Comparison of ENCODE assay signal across 8 mouse cellular contexts in genomic region chr11:98026248-98026569, GRCm38 (mm10). TPM values are rescaled to one million over a fixed set of nuclear protein-coding genes. Genes with fewer than 3 reads are reported as not detected.
DNase-seq lines count a peak whose midpoint lies in the region; ATAC-seq and TF ChIP-seq lines count a peak whose summit lies in the region.

No protein-coding gene starts in this region.

- peaks cover 25% of the 10 kb centered on the region for H3K36me3 ChIP-seq in liver, adult 2 months (ENCODE audit: control insufficient read depth, insufficient read depth, low read length)
- peaks cover 32% of the 10 kb centered on the region for H3K36me3 ChIP-seq in embryonic facial prominence, embryonic 15.5 days
- H3K36me3 ChIP-seq in limb, embryonic 11.5 days (ENCODE audit: control insufficient read depth, insufficient read depth, low read length) = peaks cover 16% of the 10 kb centered on the region
- H3K36me3 ChIP-seq in neural tube, embryonic 14.5 days (ENCODE audit: control insufficient read depth, insufficient read depth, low read length) = peaks cover 25% of the 10 kb centered on the region

- TF ChIP-seq POLR2A in liver, adult 2 months (IDR thresholded peaks at IDR 0.05; ENCODE audit: extremely low read depth, insufficient read depth, low read length) = no peak

- peaks cover 7% of the 10 kb centered on the region for H3K79me2 ChIP-seq in liver, adult 2 months (ENCODE audit: control insufficient read depth, insufficient read depth, low read length)

- peak overlapping the region; percentile 78 for H3K9ac ChIP-seq in liver, adult 2 months (ENCODE audit: low read depth, low read length)
- H3K9ac ChIP-seq in embryonic facial prominence, embryonic 15.5 days = peak overlapping the region; percentile 100
- H3K9ac ChIP-seq in limb, embryonic 11.5 days (ENCODE audit: low read length) = peak overlapping the region; percentile 99
- peak overlapping the region; percentile 99 for H3K9ac ChIP-seq in neural tube, embryonic 14.5 days (replicated peaks; ENCODE audit: low read depth, low read length)

- ATAC-seq in embryonic facial prominence, embryonic 15.5 days (ENCODE audit: insufficient number of reproducible peaks, low FRiP score, low TSS enrichment, low read depth) = no peak
- ATAC-seq in limb, embryonic 11.5 days (ENCODE audit: insufficient number of reproducible peaks, low FRiP score, low TSS enrichment, low read depth) = no peak
- no peak for ATAC-seq in neural tube, embryonic 14.5 days (ENCODE audit: low read depth)

- peak overlapping the region; percentile 70 for H3K27ac ChIP-seq in liver, adult 2 months (replicated peaks; ENCODE audit: insufficient read depth, low read depth, low read length)
- H3K27ac ChIP-seq in embryonic facial prominence, embryonic 15.5 days (replicated peaks) = peak overlapping the region; percentile 94
- peak overlapping the region; percentile 75 for H3K27ac ChIP-seq in limb, embryonic 11.5 days (replicated peaks; ENCODE audit: low read depth, low read length)
- H3K27ac ChIP-seq in neural tube, embryonic 14.5 days (ENCODE audit: low read depth, low read length) = peak overlapping the region; percentile 88

- WGBS in liver, adult 2 months = 6% methylated on average over 15 of the region's 15 CpGs
- 5% methylated on average over 15 of the region's 15 CpGs for WGBS in embryonic facial prominence, embryonic 15.5 days
- WGBS in limb, embryonic 11.5 days = 6% methylated on average over 15 of the region's 15 CpGs
- WGBS in neural tube, embryonic 14.5 days = 9% methylated on average over 15 of the region's 15 CpGs

- peaks cover 6% of the 10 kb centered on the region; the same call in 1 of the 2 replicates for H3K4me1 ChIP-seq in liver, adult 2 months (ENCODE audit: control insufficient read depth, insufficient read depth, low read length)
- H3K4me1 ChIP-seq in embryonic facial prominence, embryonic 15.5 days = peaks cover 34% of the 10 kb centered on the region
- peaks cover 13% of the 10 kb centered on the region for H3K4me1 ChIP-seq in limb, embryonic 11.5 days (ENCODE audit: control insufficient read depth, insufficient read depth, low read length)
- peaks cover 26% of the 10 kb centered on the region for H3K4me1 ChIP-seq in neural tube, embryonic 14.5 days (ENCODE audit: control insufficient read depth, insufficient read depth, low read length)

- no peak for DNase-seq in liver, adult 2 months (ENCODE audit: extremely low read depth, low read depth, low spot score)
- no peak for DNase-seq in liver
- no peak for DNase-seq in limb, embryonic 11.5 days (ENCODE audit: low spot score)
- DNase-seq in left cerebral cortex, postnatal 4 days = no peak
- no peak for DNase-seq in ovary, postnatal 36 days (ENCODE audit: low spot score)
- DNase-seq in cerebellum, postnatal 25 days = no peak

- peaks cover 4% of the 10 kb centered on the region; the same call in 1 of the 2 replicates for H3K27me3 ChIP-seq in liver, adult 2 months (ENCODE audit: control insufficient read depth, insufficient read depth, low read length)
- H3K27me3 ChIP-seq in embryonic facial prominence, embryonic 15.5 days = no peaks in the 10 kb centered on the region
- no peaks in the 10 kb centered on the region for H3K27me3 ChIP-seq in limb, embryonic 11.5 days (ENCODE audit: control insufficient read depth, insufficient read depth, low read length)
- no peaks in the 10 kb centered on the region for H3K27me3 ChIP-seq in neural tube, embryonic 14.5 days (ENCODE audit: control insufficient read depth, insufficient read depth, low read length)

- no peaks in the 10 kb centered on the region for H3K9me3 ChIP-seq in embryonic facial prominence, embryonic 15.5 days (replicated peaks)
- H3K9me3 ChIP-seq in limb, embryonic 11.5 days (ENCODE audit: control insufficient read depth, low read length) = no peaks in the 10 kb centered on the region
- no peaks in the 10 kb centered on the region for H3K9me3 ChIP-seq in neural tube, embryonic 14.5 days (ENCODE audit: control insufficient read depth, low read length)

- intact Hi-C loops in left cerebral cortex, postnatal 4 days (cut with DNase I) = no loop called here

- peak overlapping the region; percentile 59 for H3K4me3 ChIP-seq in liver, adult 2 months (ENCODE audit: insufficient read depth, low read depth, low read length)
- peak overlapping the region; percentile 98 for H3K4me3 ChIP-seq in embryonic facial prominence, embryonic 15.5 days (replicated peaks)
- peak overlapping the region; percentile 100 for H3K4me3 ChIP-seq in limb, embryonic 11.5 days (ENCODE audit: low read depth, low read length)
- peak overlapping the region; percentile 99 for H3K4me3 ChIP-seq in neural tube, embryonic 14.5 days (ENCODE audit: low read depth, low read length)

- H3K4me2 ChIP-seq in embryonic facial prominence, embryonic 15.5 days (replicated peaks) = peak overlapping the region; percentile 68
- H3K4me2 ChIP-seq in limb, embryonic 11.5 days (ENCODE audit: low read depth, severe bottlenecking) = peak overlapping the region; percentile 87
- H3K4me2 ChIP-seq in neural tube, embryonic 14.5 days (ENCODE audit: low read depth, low read length) = peak overlapping the region; percentile 98

- no peak for TF ChIP-seq CTCF in liver, adult 2 months (IDR thresholded peaks at IDR 0.05; ENCODE audit: low read depth, low read length)

RNA-seq across cellular contexts. Expression of gene Rpl19, which starts 0.3 kb away (rescaled TPM):
- 606 and 614 TPM in 2 replicates for total RNA-seq in liver, adult 2 months (2014; rRNA removed)
- 224 and 235 TPM in 2 replicates for polyA plus RNA-seq in liver, adult 2 months (2012; rRNA removed)
- 1,021 and 1,069 TPM in 2 replicates for polyA plus RNA-seq in embryonic facial prominence, embryonic 15.5 days (2015; fragmentation: Nextera tagmentation; extraction: Ambion mirVana)
- 1,171 and 1,244 TPM in 2 replicates for polyA plus RNA-seq in limb, embryonic 11.5 days (2014; fragmentation: Nextera tagmentation; extraction: Ambion mirVana)
- polyA plus RNA-seq in neural tube, embryonic 14.5 days (2014; fragmentation: Nextera tagmentation; extraction: Ambion mirVana) = 656 and 678 TPM in 2 replicates
- 100 to 1,000 TPM; 711 to 733 TPM for total RNA-seq in left cerebral cortex, postnatal 4 days (2021)

RNA-seq across cellular contexts. Expression of gene Cacnb1, which starts 3.4 kb away (rescaled TPM):
- total RNA-seq in liver, adult 2 months (2014; rRNA removed) = 0.37 and 0.54 TPM in 2 replicates
- 0.81 and 0.84 TPM in 2 replicates for polyA plus RNA-seq in liver, adult 2 months (2012; rRNA removed)
- 21.3 and 22.0 TPM in 2 replicates for polyA plus RNA-seq in embryonic facial prominence, embryonic 15.5 days (2015; fragmentation: Nextera tagmentation; extraction: Ambion mirVana)
- polyA plus RNA-seq in limb, embryonic 11.5 days (2014; fragmentation: Nextera tagmentation; extraction: Ambion mirVana) = 6.8 and 7.2 TPM in 2 replicates
- 32.4 and 37.1 TPM in 2 replicates for polyA plus RNA-seq in neural tube, embryonic 14.5 days (2014; fragmentation: Nextera tagmentation; extraction: Ambion mirVana)
- 100 to 1,000 TPM; 100 to 104 TPM for total RNA-seq in left cerebral cortex, postnatal 4 days (2021)

RNA-seq across cellular contexts. Expression of gene Stac2, which starts 27.1 kb away (rescaled TPM):
- total RNA-seq in liver, adult 2 months (2014; rRNA removed) = not detected in 2 replicates
- 0.02 TPM in 1 of 2 replicates, not detected in the other for polyA plus RNA-seq in liver, adult 2 months (2012; rRNA removed)
- 0.25 and 0.55 TPM in 2 replicates for polyA plus RNA-seq in embryonic facial prominence, embryonic 15.5 days (2015; fragmentation: Nextera tagmentation; extraction: Ambion mirVana)
- 0.17 and 0.51 TPM in 2 replicates for polyA plus RNA-seq in limb, embryonic 11.5 days (2014; fragmentation: Nextera tagmentation; extraction: Ambion mirVana)
- 16.0 and 18.1 TPM in 2 replicates for polyA plus RNA-seq in neural tube, embryonic 14.5 days (2014; fragmentation: Nextera tagmentation; extraction: Ambion mirVana)
- 10 to 100 TPM in 1 of 2 experiments, 1 to 10 TPM in 1; 8.7 to 11.7 TPM for total RNA-seq in left cerebral cortex, postnatal 4 days (2021)

RNA-seq across cellular contexts. Expression of gene Arl5c, which starts 30.2 kb away (rescaled TPM):
- total RNA-seq in liver, adult 2 months (2014; rRNA removed) = 0.20 and 0.37 TPM in 2 replicates
- polyA plus RNA-seq in liver, adult 2 months (2012; rRNA removed) = 0.44 and 0.55 TPM in 2 replicates
- polyA plus RNA-seq in embryonic facial prominence, embryonic 15.5 days (2015; fragmentation: Nextera tagmentation; extraction: Ambion mirVana) = 13.0 and 14.7 TPM in 2 replicates
- 9.5 and 9.9 TPM in 2 replicates for polyA plus RNA-seq in limb, embryonic 11.5 days (2014; fragmentation: Nextera tagmentation; extraction: Ambion mirVana)
- polyA plus RNA-seq in neural tube, embryonic 14.5 days (2014; fragmentation: Nextera tagmentation; extraction: Ambion mirVana) = 6.1 and 11.0 TPM in 2 replicates
- 1 to 10 TPM; 2.2 to 2.5 TPM for total RNA-seq in left cerebral cortex, postnatal 4 days (2021)

RNA-seq across cellular contexts. Expression of gene Plxdc1, which starts 40.0 kb away (rescaled TPM):
- 0.28 and 0.47 TPM in 2 replicates for total RNA-seq in liver, adult 2 months (2014; rRNA removed)
- polyA plus RNA-seq in liver, adult 2 months (2012; rRNA removed) = 0.58 and 1.2 TPM in 2 replicates
- 2.3 TPM in 2 replicates for polyA plus RNA-seq in embryonic facial prominence, embryonic 15.5 days (2015; fragmentation: Nextera tagmentation; extraction: Ambion mirVana)
- polyA plus RNA-seq in limb, embryonic 11.5 days (2014; fragmentation: Nextera tagmentation; extraction: Ambion mirVana) = 0.15 TPM in 1 of 2 replicates, not detected in the other
- 0.39 and 0.70 TPM in 2 replicates for polyA plus RNA-seq in neural tube, embryonic 14.5 days (2014; fragmentation: Nextera tagmentation; extraction: Ambion mirVana)
- 1 to 10 TPM; 2.1 to 2.4 TPM for total RNA-seq in left cerebral cortex, postnatal 4 days (2021)

Comparison
In these comparisons a context has a peak if more than half of its experiments do, and no peak if none do; other contexts are left out.
1. RNA of gene Stac2, which starts 27.1 kb away (polyA plus RNA-seq): 16.0 to 18.1 TPM in neural tube, embryonic 14.5 days; 0.25 to 0.55 TPM in embryonic facial prominence, embryonic 15.5 days, 0.17 to 0.51 TPM in limb, embryonic 11.5 days and 0.02 TPM in liver, adult 2 months; every median in the first group is over 10 times any median in the second.
2. Peak in every context shown above with its lines, with median percentiles within 50 percentile points of each other: H3K27ac ChIP-seq, H3K4me3 ChIP-seq, H3K9ac ChIP-seq and H3K4me2 ChIP-seq.